Mouse (Mus musculus) myocyte (in vitro differentiated cells): Measurements from ENCODE around the gene Ric1.

ENCODE experiments used
- MAX ChIP-seq: IDR thresholded peaks from one replicate; pipeline ENCODE4 v1.6.1; 2011; ENCODE audit warnings: low read depth, mild to moderate bottlenecking, control low read depth
- MYOD1 ChIP-seq, 3 experiments: IDR thresholded peaks; one replicate each; pipeline ENCODE4 v1.6.1; 2011; ENCODE audit warnings: control low read depth in 2 of 3, low read depth in 2 of 3, mild to moderate bottlenecking in 2 of 3, moderate library complexity in 1 of 3; ENCODE audit not compliant: insufficient read length in 2 of 3, control insufficient read depth in 1 of 3
- POLR2A ChIP-seq: IDR thresholded peaks from one replicate; pipeline ENCODE4 v1.6.1; 2011; ENCODE audit warnings: low read depth, mild to moderate bottlenecking, control low read depth, moderate library complexity; ENCODE audit not compliant: insufficient read length
- TCF12 ChIP-seq: IDR thresholded peaks from one replicate; pipeline ENCODE4 v1.6.1; 2011; ENCODE audit warnings: mild to moderate bottlenecking, control low read depth; ENCODE audit not compliant: poor library complexity, insufficient read depth, severe bottlenecking
- USF1 ChIP-seq: IDR thresholded peaks from one replicate; pipeline ENCODE4 v1.6.1; 2011; ENCODE audit warnings: low read depth, mild to moderate bottlenecking, control low read depth, moderate library complexity

DNA sequence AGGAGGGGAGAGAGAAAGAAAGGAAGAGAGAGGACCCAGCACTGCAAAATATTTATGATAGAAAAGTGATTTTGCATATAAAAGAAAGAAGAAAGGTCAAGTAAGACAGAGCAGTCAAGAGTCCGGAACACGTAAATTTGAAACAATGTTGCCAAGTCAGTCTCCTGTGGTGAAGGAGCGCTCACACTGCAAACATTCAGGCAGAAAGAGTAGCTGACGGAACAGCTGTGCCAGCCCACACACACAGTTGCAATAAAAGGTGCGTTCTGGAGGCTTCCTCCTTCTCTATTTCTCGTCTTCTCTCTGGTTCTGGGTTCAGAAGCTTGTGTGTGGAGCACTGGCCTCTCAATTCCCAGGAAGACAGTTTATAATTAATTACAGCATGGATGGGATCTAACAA, 133.1 kb downstream of the Ric1 start:
- no peak for TF ChIP-seq TCF12
- no peak for TF ChIP-seq MAX
- peak in 2 of 3 experiments; percentile 87 to 92 for TF ChIP-seq MYOD1 (IDR thresholded peaks at IDR 0.05; ENCODE audit: control insufficient read depth in 1 of 3, insufficient read length in 2 of 3, low read depth in 2 of 3)
- no peak for TF ChIP-seq POLR2A
- no peak for TF ChIP-seq USF1
